Mouse (Mus musculus): ENCODE data around the gene Chn1.
A peak's percentile ranks its signal among the peaks of the same experiment; 100 is the strongest.
"Not testable (repeated sequence)": the region's sequence is repeated elsewhere in the genome, so short reads cannot be mapped to it uniquely, and the experiment has no call there.

Chn1 gene

GRCm38 (mm10) chr2:73774786-73775682, at the start of gene Chn1:
Chn1 (minus strand) TSS chr2:73775346.
- peak; percentile 71 to 73 for DNase-seq (ENCODE audit: low spot score in 2 of 2)

- no peak for DNase-seq (ENCODE audit: low spot score in 2 of 2)
Observed at GRCm38 (mm10) chr2:73818742-73819141, 43.6 kb upstream of the Chn1 start.

- no peak for DNase-seq (ENCODE audit: low spot score in 2 of 2)
Observed at GRCm38 (mm10) chr2:73807609-73808008, 32.5 kb upstream of the Chn1 start.

- not testable (repeated sequence) for DNase-seq (ENCODE audit: low spot score in 2 of 2)
Observed at GRCm38 (mm10) chr2:73800127-73800526, 25.0 kb upstream of the Chn1 start.

GRCm38 (mm10) chr2:73798786-73799185, 23.6 kb upstream of the Chn1 start:
- DNase-seq (ENCODE audit: low spot score in 2 of 2): no peak

- no peak for DNase-seq (ENCODE audit: low spot score in 2 of 2)
Observed at GRCm38 (mm10) chr2:73798136-73798535, 23.0 kb upstream of the Chn1 start.

- DNase-seq (ENCODE audit: low spot score in 2 of 2): no peak
Observed at GRCm38 (mm10) chr2:73791846-73792630, 16.9 kb upstream of the Chn1 start.

GRCm38 (mm10) chr2:73790332-73790731, 15.2 kb upstream of the Chn1 start:
- no peak for DNase-seq (ENCODE audit: low spot score in 2 of 2)

GRCm38 (mm10) chr2:73788395-73788794, 13.2 kb upstream of the Chn1 start:
- DNase-seq (ENCODE audit: low spot score in 2 of 2): no peak

GRCm38 (mm10) chr2:73782371-73782905, 7.3 kb upstream of the Chn1 start:
- DNase-seq (ENCODE audit: low spot score in 2 of 2): no peak

GRCm38 (mm10) chr2:73780321-73781010, 5.3 kb upstream of the Chn1 start:
- no peak for DNase-seq (ENCODE audit: low spot score in 2 of 2)

GRCm38 (mm10) chr2:73779796-73780195, 4.7 kb upstream of the Chn1 start:
- no peak for DNase-seq (ENCODE audit: low spot score in 2 of 2)

- no peak for DNase-seq (ENCODE audit: low spot score in 2 of 2)
Observed at GRCm38 (mm10) chr2:73779016-73779595, 4.0 kb upstream of the Chn1 start.

- no peak for DNase-seq (ENCODE audit: low spot score in 2 of 2)
Observed at GRCm38 (mm10) chr2:73776936-73777335, 1.8 kb upstream of the Chn1 start.

GRCm38 (mm10) chr2:73775683-73776310, 651 bp upstream of the Chn1 start:
- no peak for DNase-seq (ENCODE audit: low spot score in 2 of 2)

GRCm38 (mm10) chr2:73772945-73773344, 2.2 kb downstream of the Chn1 start:
- no peak for DNase-seq (ENCODE audit: low spot score in 2 of 2)

- DNase-seq (ENCODE audit: low spot score in 2 of 2): no peak
Observed at GRCm38 (mm10) chr2:73768669-73769068, 6.5 kb downstream of the Chn1 start.

- DNase-seq (ENCODE audit: low spot score in 2 of 2): no peak
Observed at GRCm38 (mm10) chr2:73763541-73763940, 11.6 kb downstream of the Chn1 start.

GRCm38 (mm10) chr2:73759899-73760298, 15.2 kb downstream of the Chn1 start:
- no peak for DNase-seq (ENCODE audit: low spot score in 2 of 2)

GRCm38 (mm10) chr2:73759027-73759426, 16.1 kb downstream of the Chn1 start:
- no peak for DNase-seq (ENCODE audit: low spot score in 2 of 2)

GRCm38 (mm10) chr2:73747297-73747696, 27.8 kb downstream of the Chn1 start:
- no peak for DNase-seq (ENCODE audit: low spot score in 2 of 2)
